27 mouse cellular contexts compared by ENCODE assay signal in genomic region chr7:79819996-79820395, GRCm38 (mm10). TPM values are rescaled to one million over a fixed set of nuclear protein-coding genes. Genes with fewer than 3 reads are reported as not detected.
A peak's percentile ranks its signal among the peaks of the same experiment; 100 is the strongest.
DNase-seq lines count a peak whose midpoint lies in the region; ATAC-seq lines count a peak whose summit lies in the region.
"Had no signal": no experiment of that assay in that cellular context is flagged by ENCODE, and none has a peak within 500 bp of the region (broad histone marks: within the 10 kb centered on the region; RNA-seq: fewer than 3 reads in every experiment).

No protein-coding gene starts in this region.

- DNase-seq in ES-CJ7 (ENCODE audit: low read depth, low spot score) (peak; percentile 78), ZHBTc4 (ENCODE audit: low read depth, low spot score) (peak; percentile 76)
- DNase-seq in gastrocnemius, postnatal 10 days = no peak
- DNase-seq in T-cell, adult 2 months (ENCODE audit: low spot score) = no peak
- DNase-seq: adrenal gland, adult 8-10 months; cerebellum, adult 11 months; cerebellum, adult 8-10 months; cerebellum, postnatal 14 days; heart, adult 2 months; heart, postnatal 10 days; heart, postnatal 4 days; kidney, adult 11 months; kidney, adult 9 months had no signal

- H3K27me3 ChIP-seq in heart, embryonic 13.5 days (replicated peaks) = peaks cover 11% of the 10 kb centered on the region; the same call in 1 of the 2 replicates
- H3K27me3 ChIP-seq in heart, embryonic 12.5 days (replicated peaks) = no peaks in the 10 kb centered on the region
- H3K27me3 ChIP-seq in intestine, embryonic 15.5 days (replicated peaks) = no peaks in the 10 kb centered on the region
- no peaks in the 10 kb centered on the region; the same call in 1 of the 2 replicates for H3K27me3 ChIP-seq in midbrain, embryonic 16.5 days (ENCODE audit: control insufficient read depth, insufficient read depth, low read depth, low read length)
- H3K27me3 ChIP-seq: forebrain, embryonic 15.5 days had no signal

- 0 out of 2 replicates have a peak overlapping the region, but pooled peaks have one; percentile 5 for H3K27ac ChIP-seq in heart, embryonic 13.5 days (replicated peaks)
- no peak overlapping the region; the same call in 1 of the 2 replicates for H3K27ac ChIP-seq in heart, embryonic 12.5 days (ENCODE audit: poor library complexity, severe bottlenecking)
- H3K27ac ChIP-seq in intestine, embryonic 15.5 days = peak overlapping the region; percentile 37; the same call in 1 of the 2 replicates
- no peak overlapping the region for H3K27ac ChIP-seq in midbrain, embryonic 16.5 days (ENCODE audit: low read length)
- H3K27ac ChIP-seq: forebrain, embryonic 15.5 days; heart, adult 2 months; hindbrain, embryonic 13.5 days; hindbrain, postnatal 0 days had no signal

- H3K9me3 ChIP-seq in heart, embryonic 13.5 days = peaks cover 7% of the 10 kb centered on the region; the same call in 1 of the 2 replicates
- H3K9me3 ChIP-seq in heart, embryonic 12.5 days (replicated peaks) = peaks cover 4% of the 10 kb centered on the region; the same call in 1 of the 2 replicates
- H3K9me3 ChIP-seq in intestine, embryonic 15.5 days = no peaks in the 10 kb centered on the region
- H3K9me3 ChIP-seq in midbrain, embryonic 16.5 days (replicated peaks; ENCODE audit: control insufficient read depth, low read length, poor library complexity, severe bottlenecking) = 0 out of 2 replicates have a peak, but pooled peaks cover 5% of the 10 kb centered on the region
- H3K9me3 ChIP-seq: forebrain, embryonic 15.5 days; G1E had no signal

- peaks cover 33% of the 10 kb centered on the region for H3K4me1 ChIP-seq in heart, embryonic 13.5 days
- H3K4me1 ChIP-seq in heart, embryonic 12.5 days (replicated peaks) = peaks cover 32% of the 10 kb centered on the region
- H3K4me1 ChIP-seq in intestine, embryonic 15.5 days (replicated peaks) = peaks cover 11% of the 10 kb centered on the region; the same call in 1 of the 2 replicates
- H3K4me1 ChIP-seq in midbrain, embryonic 16.5 days (ENCODE audit: control insufficient read depth, insufficient read depth, low read length) = no peaks in the 10 kb centered on the region

- WGBS in heart, embryonic 13.5 days = 54% methylated on average over 11 of the region's 11 CpGs
- 52% methylated on average over 11 of the region's 11 CpGs for WGBS in heart, embryonic 12.5 days
- WGBS in intestine, embryonic 15.5 days = 50% methylated on average over 11 of the region's 11 CpGs
- WGBS in midbrain, embryonic 16.5 days = 48% methylated on average over 11 of the region's 11 CpGs

- peaks cover 10% of the 10 kb centered on the region for H3K36me3 ChIP-seq in heart, embryonic 13.5 days
- peaks cover 4% of the 10 kb centered on the region for H3K36me3 ChIP-seq in heart, embryonic 12.5 days
- H3K36me3 ChIP-seq in intestine, embryonic 15.5 days = no peaks in the 10 kb centered on the region; the same call in 1 of the 2 replicates
- no peaks in the 10 kb centered on the region for H3K36me3 ChIP-seq in midbrain, embryonic 16.5 days (ENCODE audit: control insufficient read depth, insufficient read depth, low read length)
- H3K36me3 ChIP-seq: forebrain, embryonic 15.5 days; G1E; hindbrain, embryonic 13.5 days had no signal

- no peak overlapping the region for H3K9ac ChIP-seq in heart, embryonic 13.5 days
- H3K9ac ChIP-seq in heart, embryonic 12.5 days = no peak overlapping the region
- no peak overlapping the region for H3K9ac ChIP-seq in intestine, embryonic 15.5 days
- H3K9ac ChIP-seq in midbrain, embryonic 16.5 days (ENCODE audit: low read depth, low read length) = no peak overlapping the region
- H3K9ac ChIP-seq: forebrain, embryonic 15.5 days; hindbrain, embryonic 13.5 days had no signal

- no peak overlapping the region for H3K4me3 ChIP-seq in heart, embryonic 13.5 days
- no peak overlapping the region for H3K4me3 ChIP-seq in heart, embryonic 12.5 days
- H3K4me3 ChIP-seq in intestine, embryonic 15.5 days (replicated peaks) = no peak overlapping the region
- H3K4me3 ChIP-seq in midbrain, embryonic 16.5 days (ENCODE audit: low read depth, low read length) = no peak overlapping the region
- H3K4me3 ChIP-seq: forebrain, embryonic 15.5 days; heart, adult 2 months; hindbrain, embryonic 13.5 days had no signal

- no peak for ATAC-seq in heart, embryonic 13.5 days (ENCODE audit: extremely low read depth, insufficient number of reproducible peaks, low FRiP score, low TSS enrichment)
- no peak for ATAC-seq in heart, embryonic 12.5 days (ENCODE audit: insufficient number of reproducible peaks, low FRiP score)
- ATAC-seq in intestine, embryonic 15.5 days = peak; percentile 31; the same call in 1 of the 2 replicates
- no peak for ATAC-seq in midbrain, embryonic 16.5 days
- ATAC-seq: forebrain, embryonic 15.5 days; hindbrain, postnatal 0 days had no signal

- H3K4me2 ChIP-seq in heart, embryonic 13.5 days = no peak overlapping the region
- no peak overlapping the region for H3K4me2 ChIP-seq in heart, embryonic 12.5 days
- no peak overlapping the region for H3K4me2 ChIP-seq in intestine, embryonic 15.5 days (replicated peaks)
- no peak overlapping the region for H3K4me2 ChIP-seq in midbrain, embryonic 16.5 days (ENCODE audit: low read length)
- H3K4me2 ChIP-seq: forebrain, embryonic 15.5 days; hindbrain, embryonic 13.5 days had no signal

RNA-seq across cellular contexts. Expression of gene Mesp2, which starts 9.5 kb away (rescaled TPM):
- polyA plus RNA-seq in heart, embryonic 13.5 days (2015; fragmentation: Nextera tagmentation; extraction: Ambion mirVana) = 0.21 and 0.41 TPM in 2 replicates
- 0.17 and 0.37 TPM in 2 replicates for polyA plus RNA-seq in heart, embryonic 12.5 days (2016; fragmentation: Nextera tagmentation; extraction: Ambion mirVana)
- polyA plus RNA-seq in intestine, embryonic 15.5 days (2015; fragmentation: Nextera tagmentation; extraction: Ambion mirVana) = 1.3 and 2.0 TPM in 2 replicates
- 0.97 and 1.4 TPM in 2 replicates for polyA plus RNA-seq in midbrain, embryonic 16.5 days (2015; fragmentation: Nextera tagmentation; extraction: Ambion mirVana)
- total RNA-seq in gastrocnemius, postnatal 10 days (2021) = under 1 TPM in 1 of 2 experiments, not detected in 1; 0.19 TPM
- total RNA-seq: CH12.LX; common myeloid progenitor, adult 5-6 weeks; G1E; gastrocnemius, adult 8-10 months had no signal
- polyA plus RNA-seq: G1E had no signal

RNA-seq across cellular contexts. Expression of gene Mesp1, which starts 26.4 kb away (rescaled TPM):
- 0.15 TPM in 1 of 2 replicates, not detected in the other for polyA plus RNA-seq in heart, embryonic 13.5 days (2015; fragmentation: Nextera tagmentation; extraction: Ambion mirVana)
- not detected in 2 replicates for polyA plus RNA-seq in heart, embryonic 12.5 days (2016; fragmentation: Nextera tagmentation; extraction: Ambion mirVana)
- polyA plus RNA-seq in intestine, embryonic 15.5 days (2015; fragmentation: Nextera tagmentation; extraction: Ambion mirVana) = 0.13 and 0.21 TPM in 2 replicates
- polyA plus RNA-seq in midbrain, embryonic 16.5 days (2015; fragmentation: Nextera tagmentation; extraction: Ambion mirVana) = 0.16 and 0.29 TPM in 2 replicates
- total RNA-seq in gastrocnemius, postnatal 10 days (2021) = not detected
- total RNA-seq: adrenal gland, adult 8-10 months; CH12.LX; common myeloid progenitor, adult 5-6 weeks; G1E; gastrocnemius, adult 8-10 months; gastrocnemius, postnatal 4 days; heart, adult 2 months; heart, postnatal 10 days; heart, postnatal 4 days had no signal
- polyA plus RNA-seq: brain, embryonic 14.5 days; forebrain, embryonic 15.5 days; G1E; heart, adult 2 months; heart, embryonic 14.5 days; hindbrain, embryonic 13.5 days had no signal

RNA-seq across cellular contexts. Expression of gene Anpep, which starts 40.9 kb away (rescaled TPM):
- 7.3 and 7.9 TPM in 2 replicates for polyA plus RNA-seq in heart, embryonic 13.5 days (2015; fragmentation: Nextera tagmentation; extraction: Ambion mirVana)
- 6.7 and 9.7 TPM in 2 replicates for polyA plus RNA-seq in heart, embryonic 12.5 days (2016; fragmentation: Nextera tagmentation; extraction: Ambion mirVana)
- polyA plus RNA-seq in intestine, embryonic 15.5 days (2015; fragmentation: Nextera tagmentation; extraction: Ambion mirVana) = 161 and 174 TPM in 2 replicates
- 3.2 and 3.4 TPM in 2 replicates for polyA plus RNA-seq in midbrain, embryonic 16.5 days (2015; fragmentation: Nextera tagmentation; extraction: Ambion mirVana)
- total RNA-seq in gastrocnemius, postnatal 10 days (2021) = 10 to 100 TPM; 11.8 to 22.7 TPM
- polyA plus RNA-seq: G1E had no signal

Comparison
In these comparisons a context has a peak if more than half of its experiments do, and no peak if none do; other contexts are left out.
1. H3K27ac ChIP-seq: peak in heart, embryonic 13.5 days (single experiment) and intestine, embryonic 15.5 days (single experiment); none in heart, embryonic 12.5 days (single experiment) and midbrain, embryonic 16.5 days (single experiment).
2. DNase-seq: peak in ES-CJ7 (single experiment) and ZHBTc4 (single experiment); none in gastrocnemius, postnatal 10 days (single experiment) and T-cell, adult 2 months (single experiment).
3. RNA of gene Anpep, which starts 40.9 kb away (polyA plus RNA-seq): 161 to 174 TPM in intestine, embryonic 15.5 days; 7.3 to 7.9 TPM in heart, embryonic 13.5 days, 6.7 to 9.7 TPM in heart, embryonic 12.5 days and 3.2 to 3.4 TPM in midbrain, embryonic 16.5 days; every median in the first group is over 10 times any median in the second.